Mouse (Mus musculus) kidney, adult 2 months (tissue): ENCODE results near the gene Gabrg3. TPM values are rescaled to one million over a fixed set of nuclear protein-coding genes. Genes with fewer than 3 reads are reported as not detected.

ENCODE experiments used
- DNase-seq: peaks from one replicate; pipeline ENCODE4 v3.0.0; 2021
- H3K27ac ChIP-seq: fragments of 200-500 bp; 2 replicates; pipeline ENCODE4 v1.5.1; 2012; ENCODE audit warnings: low read depth, low read length, control low read depth, inconsistent platforms; ENCODE audit not compliant: insufficient read depth
- H3K27me3 ChIP-seq: fragments of 200-500 bp; replicated peaks from 2 replicates; pipeline ENCODE4 v1.6.1; 2012; ENCODE audit warnings: mild to moderate bottlenecking, moderate library complexity, low read length, inconsistent platforms; ENCODE audit not compliant: control insufficient read depth, insufficient read depth
- H3K36me3 ChIP-seq: fragments of 200-500 bp; 2 replicates; pipeline ENCODE4 v1.6.1; 2012; ENCODE audit warnings: mild to moderate bottlenecking, moderate library complexity, low read length, inconsistent platforms; ENCODE audit not compliant: control insufficient read depth, insufficient read depth
- H3K4me1 ChIP-seq: fragments of 200-500 bp; 2 replicates; pipeline ENCODE4 v1.6.1; 2011; ENCODE audit warnings: low read length; ENCODE audit not compliant: control insufficient read depth, insufficient read depth
- H3K4me3 ChIP-seq: fragments of 200-500 bp; 2 replicates; pipeline ENCODE4 v1.5.1; 2011; ENCODE audit warnings: mild to moderate bottlenecking, low read depth, low read length, control low read depth; ENCODE audit not compliant: insufficient read depth
- CTCF ChIP-seq: fragments of 200-500 bp; conservative IDR thresholded peaks from 2 replicates; pipeline ENCODE4 v1.5.1; 2011; ENCODE audit warnings: low read depth, mild to moderate bottlenecking, control low read depth, low read length, moderate library complexity, mixed read lengths; ENCODE audit not compliant: insufficient read depth, insufficient read length
- POLR2A ChIP-seq: fragments of 200-500 bp; IDR thresholded peaks from one replicate; pipeline ENCODE4 v1.6.1; 2011; ENCODE audit warnings: low read depth, low read length, control low read depth
- WGBS: fragments of 180-500 bp; shearing (Covaris S2); methylation state at CpG from one replicate; pipeline ENCODE4 v1.1.7; 2018; 5-methylcytosine and 5-hydroxymethylcytosine counted together
- polyA plus RNA-seq: library from polyadenylated mRNA; depleted of rRNA; stranded (reverse); fragments of >200 nt; gene quantifications from 2 replicates; pipeline ENCODE4 v1.2.3, GENCODE M21; 2012

The Gabrg3 gene
- polyA plus RNA-seq, 1 experiment, result 0.13 TPM

- no peak overlapping the region for H3K4me3 ChIP-seq
- H3K27me3 ChIP-seq, result no peaks in the 10 kb centered on the region
- no peaks in the 10 kb centered on the region for H3K4me1 ChIP-seq
- no peak for TF ChIP-seq POLR2A
- TF ChIP-seq CTCF, result no peak
- no peak for DNase-seq
- no peaks in the 10 kb centered on the region for H3K36me3 ChIP-seq
- WGBS, result 33% methylated on average over 5 of the region's 5 CpGs
- H3K27ac ChIP-seq, result no peak overlapping the region
Observed at GRCm38 (mm10) chr7:57153743-57154142, 233.2 kb downstream of the Gabrg3 start.

- Histone ChIP-seq H3K4me3 (no peak overlapping the region), H3K36me3 (no peaks in the 10 kb centered on the region), H3K27me3 (no peaks in the 10 kb centered on the region), H3K4me1 (no peaks in the 10 kb centered on the region), H3K27ac (no peak overlapping the region)
- no peak for DNase-seq
- 69% methylated on average over 5 of the region's 5 CpGs for WGBS
- no peak for TF ChIP-seq CTCF
- TF ChIP-seq POLR2A, result no peak
Observed at GRCm38 (mm10) chr7:57150768-57151167, 236.2 kb downstream of the Gabrg3 start.

- Histone ChIP-seq H3K36me3 (no peaks in the 10 kb centered on the region), H3K27ac (no peak overlapping the region), H3K27me3 (no peaks in the 10 kb centered on the region), H3K4me1 (no peaks in the 10 kb centered on the region), H3K4me3 (no peak overlapping the region)
- no peak for TF ChIP-seq POLR2A
- no peak for TF ChIP-seq CTCF
- 84% methylated on average over 4 of the region's 4 CpGs for WGBS
- no peak for DNase-seq
Observed at GRCm38 (mm10) chr7:57138072-57138704, 248.8 kb downstream of the Gabrg3 start.

GRCm38 (mm10) chr7:57133009-57133408, 254.0 kb downstream of the Gabrg3 start:
- TF ChIP-seq CTCF (no peak), POLR2A (no peak)
- DNase-seq, result no peak
- Histone ChIP-seq H3K4me1 (no peaks in the 10 kb centered on the region), H3K36me3 (no peaks in the 10 kb centered on the region), H3K4me3 (no peak overlapping the region), H3K27ac (no peak overlapping the region), H3K27me3 (no peaks in the 10 kb centered on the region)
- 64% methylated on average over 4 of the region's 4 CpGs for WGBS

- TF ChIP-seq POLR2A (no peak), CTCF (no peak)
- Histone ChIP-seq H3K4me1 (no peaks in the 10 kb centered on the region), H3K4me3 (no peak overlapping the region), H3K27ac (no peak overlapping the region), H3K36me3 (no peaks in the 10 kb centered on the region), H3K27me3 (no peaks in the 10 kb centered on the region)
- DNase-seq, result no peak
- 70% methylated on average over 2 of the region's 2 CpGs for WGBS
Observed at GRCm38 (mm10) chr7:57132471-57132870, 254.5 kb downstream of the Gabrg3 start.

- Histone ChIP-seq H3K27me3 (no peaks in the 10 kb centered on the region), H3K4me3 (no peak overlapping the region), H3K36me3 (no peaks in the 10 kb centered on the region), H3K27ac (no peak overlapping the region), H3K4me1 (no peaks in the 10 kb centered on the region)
- DNase-seq, result no peak
- TF ChIP-seq CTCF (no peak), POLR2A (no peak)
- WGBS, result 83% methylated on average over 3 of the region's 3 CpGs
Observed at GRCm38 (mm10) chr7:57100065-57100464, 286.9 kb downstream of the Gabrg3 start.

- TF ChIP-seq POLR2A (no peak), CTCF (no peak)
Observed at GRCm38 (mm10) chr7:57082071-57082470, 304.9 kb downstream of the Gabrg3 start.

More at GRCm38 (mm10) chr7:57082071-57082470, 304.9 kb downstream of the Gabrg3 start:
- no peak for DNase-seq
- Histone ChIP-seq H3K4me1 (no peaks in the 10 kb centered on the region), H3K27me3 (no peaks in the 10 kb centered on the region), H3K36me3 (no peaks in the 10 kb centered on the region), H3K27ac (no peak overlapping the region), H3K4me3 (no peak overlapping the region)
- 67% methylated on average over 3 of the region's 3 CpGs for WGBS
